ENCODE assay signal across 24 mouse cellular contexts in genomic region chr12:72554347-72554746, GRCm38 (mm10). TPM values are rescaled to one million over a fixed set of nuclear protein-coding genes. Genes with fewer than 3 reads are reported as not detected.
DNase-seq lines count a peak whose midpoint lies in the region; ATAC-seq lines count a peak whose summit lies in the region.
"Had no signal": no experiment of that assay in that cellular context is flagged by ENCODE, and none has a peak within 500 bp of the region (broad histone marks: within the 10 kb centered on the region; RNA-seq: fewer than 3 reads in every experiment).

No protein-coding gene starts in this region.

- no peak overlapping the region for H3K4me3 ChIP-seq in embryonic facial prominence, embryonic 14.5 days (ENCODE audit: low read depth, low read length)
- H3K4me3 ChIP-seq in embryonic facial prominence, embryonic 10.5 days = no peak overlapping the region
- H3K4me3 ChIP-seq in lung, embryonic 15.5 days = no peak overlapping the region
- H3K4me3 ChIP-seq: embryonic facial prominence, embryonic 13.5 days; heart, adult 2 months; heart, embryonic 10.5 days; heart, embryonic 13.5 days had no signal

- no peak; the same call in 1 of the 2 replicates for ATAC-seq in embryonic facial prominence, embryonic 14.5 days (ENCODE audit: low read depth)
- peak; percentile 59; the same call in 1 of the 2 replicates for ATAC-seq in lung, embryonic 15.5 days (ENCODE audit: borderline replicate concordance, extremely low read depth, low FRiP score, low TSS enrichment)
- no peak for ATAC-seq in erythroid progenitor cell, adult 5-6 weeks (replicated peaks; ENCODE audit: low FRiP score, poor library complexity, severe bottlenecking)
- ATAC-seq: activated CD4-positive, CD25-positive, alpha-beta regulatory T cell, adult 4 months; forebrain, embryonic 14.5 days; forebrain, postnatal 0 days; hindbrain, postnatal 0 days; inflammation-experienced regulatory T-cells, adult 6 months had no signal

- H3K4me1 ChIP-seq in embryonic facial prominence, embryonic 14.5 days (ENCODE audit: control insufficient read depth, insufficient read depth, low read length) = no peaks in the 10 kb centered on the region
- H3K4me1 ChIP-seq in embryonic facial prominence, embryonic 10.5 days = no peaks in the 10 kb centered on the region
- H3K4me1 ChIP-seq in lung, embryonic 15.5 days = 0 out of 2 replicates have a peak, but pooled peaks cover 3% of the 10 kb centered on the region
- H3K4me1 ChIP-seq: embryonic facial prominence, embryonic 13.5 days; heart, embryonic 10.5 days; heart, embryonic 13.5 days had no signal

- H3K27me3 ChIP-seq in embryonic facial prominence, embryonic 14.5 days (replicated peaks; ENCODE audit: control insufficient read depth, insufficient read depth, low read length) = no peaks in the 10 kb centered on the region
- H3K27me3 ChIP-seq in embryonic facial prominence, embryonic 10.5 days (replicated peaks; ENCODE audit: low read depth, poor library complexity, severe bottlenecking) = no peaks in the 10 kb centered on the region
- peaks cover 8% of the 10 kb centered on the region; the same call in 1 of the 2 replicates for H3K27me3 ChIP-seq in lung, embryonic 15.5 days
- H3K27me3 ChIP-seq: embryonic facial prominence, embryonic 13.5 days; heart, embryonic 13.5 days had no signal

- DNase-seq in embryonic facial prominence, embryonic 14.5 days (ENCODE audit: low spot score) = peak; percentile 4
- DNase-seq in embryonic facial prominence, embryonic 10.5 days (ENCODE audit: low spot score) = no peak
- DNase-seq in lung, postnatal 10 days = no peak
- DNase-seq in lung, postnatal 25 days (ENCODE audit: low spot score) = peak; percentile 67
- DNase-seq: adrenal gland, adult 8-10 months; adrenal gland, postnatal 25 days; cerebellum, adult 18-20 months; cerebellum, adult 9-10 months; cerebellum, postnatal 14 days; forebrain, postnatal 0 days; gastrocnemius, postnatal 36 days; heart, adult 2 months; heart, postnatal 14 days; heart, postnatal 4 days had no signal

- H3K4me2 ChIP-seq in embryonic facial prominence, embryonic 14.5 days (ENCODE audit: low read depth, low read length) = no peak overlapping the region
- H3K4me2 ChIP-seq in lung, embryonic 15.5 days = no peak overlapping the region
- H3K4me2 ChIP-seq: embryonic facial prominence, embryonic 13.5 days; heart, embryonic 13.5 days; hindbrain, embryonic 14.5 days had no signal

- no peak overlapping the region for H3K9ac ChIP-seq in embryonic facial prominence, embryonic 14.5 days (ENCODE audit: low read depth, low read length)
- H3K9ac ChIP-seq in lung, embryonic 15.5 days = no peak overlapping the region
- H3K9ac ChIP-seq: embryonic facial prominence, embryonic 13.5 days; forebrain, postnatal 0 days; heart, embryonic 13.5 days; hindbrain, embryonic 14.5 days had no signal

- H3K9me3 ChIP-seq in embryonic facial prominence, embryonic 14.5 days (ENCODE audit: control insufficient read depth, low read length) = no peaks in the 10 kb centered on the region
- no peaks in the 10 kb centered on the region for H3K9me3 ChIP-seq in embryonic facial prominence, embryonic 10.5 days
- H3K9me3 ChIP-seq in lung, embryonic 15.5 days = no peaks in the 10 kb centered on the region
- H3K9me3 ChIP-seq: embryonic facial prominence, embryonic 13.5 days; heart, embryonic 10.5 days; heart, embryonic 13.5 days had no signal

- H3K36me3 ChIP-seq in embryonic facial prominence, embryonic 14.5 days (ENCODE audit: control insufficient read depth, insufficient read depth, low read length) = 0 out of 2 replicates have a peak, but pooled peaks cover 5% of the 10 kb centered on the region
- peaks cover 23% of the 10 kb centered on the region for H3K36me3 ChIP-seq in embryonic facial prominence, embryonic 10.5 days (replicated peaks)
- no peaks in the 10 kb centered on the region for H3K36me3 ChIP-seq in lung, embryonic 15.5 days
- H3K36me3 ChIP-seq: heart, embryonic 10.5 days had no signal

- no peak overlapping the region for H3K27ac ChIP-seq in embryonic facial prominence, embryonic 14.5 days (replicated peaks; ENCODE audit: low read depth, low read length)
- H3K27ac ChIP-seq in embryonic facial prominence, embryonic 10.5 days (replicated peaks) = no peak overlapping the region
- H3K27ac ChIP-seq in lung, embryonic 15.5 days = no peak overlapping the region
- H3K27ac ChIP-seq: embryonic facial prominence, embryonic 13.5 days; heart, adult 2 months; heart, embryonic 10.5 days; heart, embryonic 13.5 days; hindbrain, embryonic 14.5 days; hindbrain, postnatal 0 days had no signal

- WGBS in embryonic facial prominence, embryonic 14.5 days = 76% methylated on average over 4 of the region's 4 CpGs
- 79% methylated on average over 4 of the region's 4 CpGs for WGBS in embryonic facial prominence, embryonic 10.5 days
- 45% methylated on average over 4 of the region's 4 CpGs for WGBS in lung, embryonic 15.5 days

RNA-seq across cellular contexts. Expression of gene Pcnx4, which starts 18.2 kb away (rescaled TPM):
- 12.4 and 13.6 TPM in 2 replicates for polyA plus RNA-seq in embryonic facial prominence, embryonic 14.5 days (2014; fragmentation: Nextera tagmentation; extraction: Ambion mirVana)
- 13.8 and 14.7 TPM in 2 replicates for polyA plus RNA-seq in embryonic facial prominence, embryonic 10.5 days (2016; fragmentation: Nextera tagmentation; extraction: Ambion mirVana)
- 10.8 and 11.2 TPM in 2 replicates for polyA plus RNA-seq in lung, embryonic 15.5 days (2015; fragmentation: Nextera tagmentation; extraction: Ambion mirVana)
- total RNA-seq in erythroid progenitor cell, adult 5-6 weeks (2015; ENCODE audit: low replicate concordance) = 0.36 TPM in 1 of 2 replicates, not detected in the other
- total RNA-seq in erythroid progenitor cell, adult 5-6 weeks (2017; ENCODE audit: low replicate concordance) = 0.26 and 0.53 TPM in 2 replicates

Comparison
In these comparisons a context has a peak if more than half of its experiments do, and no peak if none do; other contexts are left out.
1. DNase-seq: peak in embryonic facial prominence, embryonic 14.5 days (single experiment) and lung, postnatal 25 days (single experiment); none in embryonic facial prominence, embryonic 10.5 days (single experiment) and lung, postnatal 10 days (single experiment).